ENCODE assay signal across 11 mouse cellular contexts in genomic region chr1:162218530-162219180, GRCm38 (mm10).
A peak's percentile ranks its signal among the peaks of the same experiment; 100 is the strongest.
DNase-seq lines count a peak whose midpoint lies in the region; ATAC-seq and TF ChIP-seq lines count a peak whose summit lies in the region.
"Had no signal": no experiment of that assay in that cellular context is flagged by ENCODE, and none has a peak within 500 bp of the region (broad histone marks: within the 10 kb centered on the region; RNA-seq: fewer than 3 reads in every experiment).

No protein-coding gene starts in this region.

- intact Hi-C loops in left cerebral cortex, postnatal 10 days (cut with DNase I) = no loop called here

- no peaks in the 10 kb centered on the region for H3K27me3 ChIP-seq in lung, embryonic 14.5 days (ENCODE audit: insufficient read depth, low read length)
- H3K27me3 ChIP-seq in embryonic facial prominence, embryonic 10.5 days (replicated peaks; ENCODE audit: low read depth, poor library complexity, severe bottlenecking) = 0 out of 2 replicates have a peak, but pooled peaks cover 4% of the 10 kb centered on the region
- H3K27me3 ChIP-seq in heart, embryonic 16.5 days (ENCODE audit: control insufficient read depth, insufficient read depth, low read length) = no peaks in the 10 kb centered on the region
- H3K27me3 ChIP-seq: forebrain, embryonic 15.5 days; liver, embryonic 15.5 days had no signal

- H3K36me3 ChIP-seq in lung, embryonic 14.5 days (ENCODE audit: insufficient read depth) = peaks cover 13% of the 10 kb centered on the region; the same call in 1 of the 2 replicates
- H3K36me3 ChIP-seq in embryonic facial prominence, embryonic 10.5 days (replicated peaks) = peaks cover 15% of the 10 kb centered on the region
- no peaks in the 10 kb centered on the region for H3K36me3 ChIP-seq in heart, embryonic 16.5 days (ENCODE audit: control insufficient read depth, insufficient read depth)
- H3K36me3 ChIP-seq: forebrain, embryonic 15.5 days; liver, embryonic 15.5 days had no signal

- H3K4me1 ChIP-seq in lung, embryonic 14.5 days (ENCODE audit: insufficient read depth) = peaks cover 10% of the 10 kb centered on the region
- peaks cover 36% of the 10 kb centered on the region for H3K4me1 ChIP-seq in embryonic facial prominence, embryonic 10.5 days
- peaks cover 11% of the 10 kb centered on the region for H3K4me1 ChIP-seq in heart, embryonic 16.5 days (ENCODE audit: control insufficient read depth, insufficient read depth, low read length)
- H3K4me1 ChIP-seq: forebrain, embryonic 15.5 days; liver, embryonic 15.5 days had no signal

- no peak for ATAC-seq in lung, embryonic 14.5 days (ENCODE audit: insufficient read depth)
- peak; percentile 15; the same call in 1 of the 2 replicates for ATAC-seq in heart, embryonic 16.5 days (replicated peaks; ENCODE audit: extremely low read depth, insufficient read depth, low FRiP score)
- no peak for ATAC-seq in cerebellum, adult (ENCODE audit: insufficient number of reproducible peaks, low FRiP score, low TSS enrichment)
- ATAC-seq: forebrain, embryonic 15.5 days had no signal

- DNase-seq in lung, embryonic 14.5 days = peak; percentile 69
- DNase-seq in lung, postnatal 36 days = no peak
- peak; percentile 18 for DNase-seq in embryonic facial prominence, embryonic 10.5 days (ENCODE audit: low spot score)
- DNase-seq in mesoderm, embryonic 11.5 days (ENCODE audit: low read depth, low spot score) = peak; percentile 43
- DNase-seq in frontal cortex, postnatal 14 days (ENCODE audit: low spot score in 2 of 2) = no peak
- no peak for DNase-seq in left cerebral cortex, postnatal 10 days (ENCODE audit: extremely low spot score in 1 of 2, low spot score in 2 of 2)
- DNase-seq: adrenal gland, adult 8-10 months had no signal

- peak overlapping the region; percentile 60 for H3K4me3 ChIP-seq in lung, embryonic 14.5 days (ENCODE audit: low read depth, low read length)
- H3K4me3 ChIP-seq in embryonic facial prominence, embryonic 10.5 days = peak overlapping the region; percentile 74
- H3K4me3 ChIP-seq in heart, embryonic 16.5 days (ENCODE audit: low read length) = peak overlapping the region; percentile 48
- H3K4me3 ChIP-seq: forebrain, embryonic 15.5 days had no signal

- peak overlapping the region; percentile 100 for H3K27ac ChIP-seq in lung, embryonic 14.5 days (ENCODE audit: low read depth)
- peak overlapping the region; percentile 96 for H3K27ac ChIP-seq in embryonic facial prominence, embryonic 10.5 days (replicated peaks)
- peak overlapping the region; percentile 88 for H3K27ac ChIP-seq in heart, embryonic 16.5 days (ENCODE audit: low read length)
- H3K27ac ChIP-seq: forebrain, embryonic 15.5 days; liver, embryonic 15.5 days had no signal

- peak overlapping the region; percentile 95 for H3K9ac ChIP-seq in lung, embryonic 14.5 days
- H3K9ac ChIP-seq in heart, embryonic 16.5 days (ENCODE audit: low read length) = peak overlapping the region; percentile 69
- H3K9ac ChIP-seq: forebrain, embryonic 15.5 days; liver, embryonic 15.5 days had no signal

- TF ChIP-seq CTCF in lung, embryonic 14.5 days (IDR thresholded peaks at IDR 0.05; ENCODE audit: low read depth) = no peak

- 12% methylated on average over 8 of the region's 8 CpGs for WGBS in lung, embryonic 14.5 days
- 31% methylated on average over 8 of the region's 8 CpGs for WGBS in embryonic facial prominence, embryonic 10.5 days
- 33% methylated on average over 8 of the region's 8 CpGs for WGBS in heart, embryonic 16.5 days

- H3K4me2 ChIP-seq in lung, embryonic 14.5 days = peak overlapping the region; percentile 59
- H3K4me2 ChIP-seq in heart, embryonic 16.5 days (ENCODE audit: low read depth, low read length) = peak overlapping the region; percentile 38
- H3K4me2 ChIP-seq: forebrain, embryonic 15.5 days; liver, embryonic 15.5 days had no signal

- H3K9me3 ChIP-seq in lung, embryonic 14.5 days (ENCODE audit: low read depth, low read length) = no peaks in the 10 kb centered on the region
- H3K9me3 ChIP-seq in embryonic facial prominence, embryonic 10.5 days = no peaks in the 10 kb centered on the region
- H3K9me3 ChIP-seq in heart, embryonic 16.5 days (replicated peaks; ENCODE audit: control insufficient read depth, low read length) = no peaks in the 10 kb centered on the region
- H3K9me3 ChIP-seq: forebrain, embryonic 15.5 days; liver, embryonic 15.5 days had no signal

Comparison
In these comparisons a context has a peak if more than half of its experiments do, and no peak if none do; other contexts are left out.
1. DNase-seq: peak in lung, embryonic 14.5 days (single experiment), embryonic facial prominence, embryonic 10.5 days (single experiment) and mesoderm, embryonic 11.5 days (single experiment); none in lung, postnatal 36 days (single experiment), frontal cortex, postnatal 14 days (0 of 2) and left cerebral cortex, postnatal 10 days (0 of 2).
2. Peak in every context shown above with its lines, with median percentiles within 50 percentile points of each other: H3K27ac ChIP-seq and H3K4me3 ChIP-seq.